Mouse (Mus musculus): ENCODE results near the gene Rassf1. TPM values are rescaled to one million over a fixed set of nuclear protein-coding genes. Genes with fewer than 3 reads are reported as not detected.

Gene Rassf1
- total and polyA plus RNA-seq, 3 experiments = 11.6 to 17.7 (median 15.3) TPM

- no peaks in the 10 kb centered on the region for H3K79me2 ChIP-seq (replicated peaks; ENCODE audit: control insufficient read depth, extremely low read depth, insufficient read depth, poor library complexity, severe bottlenecking)
- H3K27me3 ChIP-seq (replicated peaks) = no peaks in the 10 kb centered on the region
- peak within 1 kb of the TSS; percentile 24 to 43 (median 33) for H3K4me3 ChIP-seq (replicated peaks in 1 of 3; ENCODE audit: low read depth in 2 of 3, low read length in 2 of 3, poor library complexity in 1 of 3)
- H3K4me2 ChIP-seq (ENCODE audit: insufficient read depth, low read depth, poor library complexity, severe bottlenecking) = peak within 1 kb of the TSS; percentile 53
- peak within 1 kb of the TSS; percentile 65 for H3K27ac ChIP-seq (ENCODE audit: insufficient read depth, low read depth)
- peaks cover 36 to 76% of the 10 kb centered on the region in 2 experiments for H3K4me1 ChIP-seq (ENCODE audit: control insufficient read depth in 1 of 2, insufficient read depth in 2 of 2)
- H3K36me3 ChIP-seq (replicated peaks in 1 of 2; ENCODE audit: control insufficient read depth in 1 of 2, insufficient read depth in 1 of 2, low read length in 1 of 2) = peaks cover 0 to 4% of the 10 kb centered on the region in 2 experiments
- dilution Hi-C loops (cut with MboI; ENCODE audit: extremely low pct_ligation_motif_present, extremely low pct_unique_long_range_greater_than_20kb, low sequenced_read_pairs) (no loop called here), in situ Hi-C loops (cut with MboI; ENCODE audit: low pct_ligation_motif_present, low pct_unique_long_range_greater_than_20kb, low sequenced_read_pairs) (loop anchor here (5.0 kb wide), 1 partner anchor 33 kb away; no protein-coding TSS in a partner anchor)
- H3K9ac ChIP-seq (ENCODE audit: insufficient read depth, low read depth) = peak within 1 kb of the TSS; percentile 14
- no peak for DNase-seq (ENCODE audit: extremely low read depth)
- no peaks in the 10 kb centered on the region for H3K9me3 ChIP-seq (replicated peaks; ENCODE audit: low read length)
- TF ChIP-seq USF2 (conservative IDR thresholded peaks at IDR 0.05; ENCODE audit: low read depth, low read length) (peak; percentile 14; the same call in 1 of the 2 replicates), POLR2AphosphoS2 (IDR thresholded peaks at IDR 0.05; ENCODE audit: low read depth, low read length) (no peak), MXI1 (IDR thresholded peaks at IDR 0.05; ENCODE audit: low read depth, low read length) (peak; percentile 45; the same call in 1 of the 2 replicates), MAZ (IDR thresholded peaks at IDR 0.05; ENCODE audit: low read depth, low read length) (no peak), MAFK (IDR thresholded peaks at IDR 0.05; ENCODE audit: insufficient replicate concordance, low read length) (no peak), USF1 (IDR thresholded peaks at IDR 0.05; ENCODE audit: low read depth, low read length) (peak; percentile 65), POLR2A (IDR thresholded peaks at IDR 0.05; ENCODE audit: low read depth, low read length) (0 out of 2 replicates have a peak, but pooled peaks have one; percentile 5), MAX (IDR thresholded peaks at IDR 0.05; ENCODE audit: low read length) (peak; percentile 72), ZNF384 (IDR thresholded peaks at IDR 0.05; ENCODE audit: low read depth, low read length) (no peak)
Observed at GRCm38 (mm10) chr9:107608741-107609432, 57.5 kb downstream of the Rassf1 start, which contains the start of gene Sema3b. TSS of gene Sema3b (minus strand) at chr9:107609229.

DNA sequence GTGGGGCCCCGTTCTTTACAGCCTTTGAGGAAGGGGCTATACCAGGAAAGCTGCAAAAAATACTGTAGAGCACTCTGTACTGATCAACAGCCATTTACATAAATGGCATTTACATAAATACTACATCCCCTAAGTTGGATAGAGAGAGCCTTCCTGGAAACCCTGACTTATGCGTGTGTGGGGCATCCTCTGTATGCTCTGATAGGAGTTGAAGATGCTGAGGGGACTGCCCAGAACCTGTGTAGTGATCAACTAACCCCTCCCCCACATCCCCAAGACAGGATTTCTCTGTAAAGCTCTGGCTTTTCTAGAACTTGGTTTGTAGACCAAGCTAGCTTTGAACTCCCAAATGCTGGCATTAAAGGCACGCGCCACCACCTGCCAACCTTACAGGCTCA lies 58.1 kb downstream of the Rassf1 start:
- H3K27ac ChIP-seq (ENCODE audit: insufficient read depth, low read depth) = peak overlapping the region; percentile 65
- H3K4me2 ChIP-seq (ENCODE audit: insufficient read depth, low read depth, poor library complexity, severe bottlenecking) = peak overlapping the region; percentile 53
- H3K4me3 ChIP-seq (replicated peaks in 1 of 3; ENCODE audit: low read depth in 2 of 3, low read length in 2 of 3, poor library complexity in 1 of 3) = no peak overlapping the region
- H3K79me2 ChIP-seq (replicated peaks; ENCODE audit: control insufficient read depth, extremely low read depth, insufficient read depth, poor library complexity, severe bottlenecking) = no peaks in the 10 kb centered on the region
- in situ Hi-C loops (cut with MboI; ENCODE audit: low pct_ligation_motif_present, low pct_unique_long_range_greater_than_20kb, low sequenced_read_pairs) = loop anchor here (5.0 kb wide), 1 partner anchor 33 kb away; no protein-coding TSS in a partner anchor
- no peaks in the 10 kb centered on the region for H3K27me3 ChIP-seq (replicated peaks)
- DNase-seq (ENCODE audit: extremely low read depth) = peak; percentile 75
- no peaks in the 10 kb centered on the region for H3K9me3 ChIP-seq (replicated peaks; ENCODE audit: low read length)
- peaks cover 32 to 71% of the 10 kb centered on the region in 2 experiments for H3K4me1 ChIP-seq (ENCODE audit: control insufficient read depth in 1 of 2, insufficient read depth in 2 of 2)
- no peak overlapping the region for H3K9ac ChIP-seq (ENCODE audit: insufficient read depth, low read depth)
- dilution Hi-C loops (cut with MboI; ENCODE audit: extremely low pct_ligation_motif_present, extremely low pct_unique_long_range_greater_than_20kb, low sequenced_read_pairs) = no loop called here
- peaks cover 3 to 9% of the 10 kb centered on the region in 2 experiments for H3K36me3 ChIP-seq (replicated peaks in 1 of 2; ENCODE audit: control insufficient read depth in 1 of 2, insufficient read depth in 1 of 2, low read length in 1 of 2)
- TF ChIP-seq ELF1 (IDR thresholded peaks at IDR 0.05; ENCODE audit: low read depth, low read length) (peak; percentile 43; the same call in 1 of the 2 replicates), HCFC1 (IDR thresholded peaks at IDR 0.05; ENCODE audit: low read depth, low read length) (no peak), MEF2A (IDR thresholded peaks at IDR 0.05; ENCODE audit: borderline replicate concordance, low read depth, low read length) (peak; percentile 35; the same call in 1 of the 2 replicates), JUND (conservative IDR thresholded peaks at IDR 0.05; ENCODE audit: low read depth, low read length) (no peak), CHD2 (IDR thresholded peaks at IDR 0.05; ENCODE audit: low read length) (peak; percentile 61), BHLHE40 (IDR thresholded peaks at IDR 0.05; ENCODE audit: low read depth, low read length) (no peak), CHD1 (IDR thresholded peaks at IDR 0.05; ENCODE audit: low read depth, low read length) (no peak), RAD21 (IDR thresholded peaks at IDR 0.05; ENCODE audit: low read depth, low read length) (no peak), EP300 (IDR thresholded peaks at IDR 0.05; ENCODE audit: low read length) (no peak), CTCF (conservative IDR thresholded peaks at IDR 0.05 in 1 of 2, IDR thresholded peaks at IDR 0.05 in 1 of 2; ENCODE audit: low read depth in 2 of 2, low read length in 2 of 2) (no peak), POLR2A (IDR thresholded peaks at IDR 0.05; ENCODE audit: low read depth, low read length) (0 out of 2 replicates have a peak, but pooled peaks have one; percentile 1), NELFE (IDR thresholded peaks at IDR 0.05; ENCODE audit: low read depth, low read length) (no peak), UBTF (IDR thresholded peaks at IDR 0.05; ENCODE audit: low read depth, low read length) (no peak; the same call in 1 of the 2 replicates), MAZ (IDR thresholded peaks at IDR 0.05; ENCODE audit: low read depth, low read length) (no peak), NRF1 (IDR thresholded peaks at IDR 0.05; ENCODE audit: low read depth, low read length) (no peak), SMC3 (IDR thresholded peaks at IDR 0.05; ENCODE audit: low read depth, low read length) (no peak), E2F4 (IDR thresholded peaks at IDR 0.05; ENCODE audit: insufficient replicate concordance, low read depth, low read length) (no peak), MAFK (IDR thresholded peaks at IDR 0.05; ENCODE audit: insufficient replicate concordance, low read length) (no peak), POLR2AphosphoS2 (IDR thresholded peaks at IDR 0.05; ENCODE audit: low read depth, low read length) (no peak), MYC (IDR thresholded peaks at IDR 0.05; ENCODE audit: low read depth, low read length) (no peak), USF2 (conservative IDR thresholded peaks at IDR 0.05; ENCODE audit: low read depth, low read length) (no peak), MAX (IDR thresholded peaks at IDR 0.05; ENCODE audit: low read length) (no peak), USF1 (IDR thresholded peaks at IDR 0.05; ENCODE audit: low read depth, low read length) (no peak), MXI1 (IDR thresholded peaks at IDR 0.05; ENCODE audit: low read depth, low read length) (peak; percentile 12; the same call in 1 of the 2 replicates), ETS1 (conservative IDR thresholded peaks at IDR 0.05; ENCODE audit: low read depth, low read length) (peak; percentile 76), ZC3H11A (IDR thresholded peaks at IDR 0.05; ENCODE audit: low read depth, low read length) (no peak), ZMIZ1 (IDR thresholded peaks at IDR 0.05; ENCODE audit: low read depth, low read length) (no peak), ZNF384 (IDR thresholded peaks at IDR 0.05; ENCODE audit: low read depth, low read length) (no peak), GABPA (IDR thresholded peaks at IDR 0.05; ENCODE audit: insufficient replicate concordance, low read depth, low read length) (no peak)
